Mouse (Mus musculus): ENCODE results near the gene Mapk1ip1l.

Gene Mapk1ip1l

GRCm38 (mm10) chr14:47297785-47298407 lies at the start of gene Mapk1ip1l:
TSS of gene Mapk1ip1l (plus strand) at chr14:47298266.
- peak; percentile 90 for DNase-seq (ENCODE audit: low read depth, low spot score)

GRCm38 (mm10) chr14:47249839-47250238 lies 48.2 kb upstream of the Mapk1ip1l start:
- DNase-seq (ENCODE audit: low read depth, low spot score): no peak

- DNase-seq (ENCODE audit: low read depth, low spot score): no peak
These were observed 33.2 kb upstream of the Mapk1ip1l start for GRCm38 (mm10) chr14:47264866-47265265.

DNA sequence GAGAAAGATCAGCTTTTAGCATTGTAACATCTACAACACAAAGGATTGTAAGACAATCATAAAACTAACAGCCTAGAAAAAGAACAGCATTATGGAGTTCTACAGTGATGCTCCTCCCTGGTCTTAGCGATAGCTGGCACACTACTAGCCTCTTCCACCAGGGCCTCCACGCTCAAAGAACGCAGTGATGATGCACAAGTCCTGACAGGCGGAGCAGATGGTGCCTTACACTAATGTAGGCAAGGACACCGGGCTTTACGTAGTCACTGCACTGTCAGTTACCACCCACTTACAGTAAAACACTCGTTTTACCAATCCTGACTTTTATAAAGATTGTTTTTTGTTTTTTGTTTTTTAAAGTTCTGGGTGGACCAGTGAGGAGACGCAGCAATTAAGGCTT lies 32.2 kb upstream of the Mapk1ip1l start:
- no peak for DNase-seq (ENCODE audit: low read depth, low spot score)

GRCm38 (mm10) chr14:47269056-47269455 lies 29.0 kb upstream of the Mapk1ip1l start:
- no peak for DNase-seq (ENCODE audit: low read depth, low spot score)

- no peak for DNase-seq (ENCODE audit: low read depth, low spot score)
These were observed 28.4 kb upstream of the Mapk1ip1l start for GRCm38 (mm10) chr14:47269706-47270105.

DNA sequence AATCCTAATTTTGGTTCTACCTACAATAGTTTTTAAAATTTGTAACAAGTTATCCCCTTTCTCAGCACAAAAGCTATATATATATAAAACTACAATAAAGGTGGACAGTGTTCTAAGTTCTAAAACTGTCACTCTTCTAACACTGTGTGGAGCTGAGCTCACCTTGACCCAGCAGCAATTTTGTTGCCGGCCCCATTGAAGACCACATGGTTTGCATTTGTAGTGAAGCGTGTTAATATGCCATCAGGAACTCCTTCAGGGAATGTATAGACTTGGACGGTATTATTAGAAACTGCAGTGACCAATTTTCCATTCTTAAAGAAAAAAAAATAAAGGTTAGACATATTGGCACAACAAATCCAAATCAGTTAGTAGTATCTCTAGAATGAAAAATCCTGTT lies 24.3 kb upstream of the Mapk1ip1l start:
- no peak for DNase-seq (ENCODE audit: low read depth, low spot score)

GRCm38 (mm10) chr14:47275417-47275816 lies 22.6 kb upstream of the Mapk1ip1l start:
- DNase-seq (ENCODE audit: low read depth, low spot score): peak; percentile 71

- peak; percentile 73 for DNase-seq (ENCODE audit: low read depth, low spot score)
These were observed 21.9 kb upstream of the Mapk1ip1l start for GRCm38 (mm10) chr14:47276036-47276603.

GRCm38 (mm10) chr14:47276637-47277393 lies 21.3 kb upstream of the Mapk1ip1l start, which contains the start of the genes Wdhd1 and Socs4:
TSS of gene Wdhd1 (minus strand) at chr14:47276857.
TSS of gene Socs4 (plus strand) at chr14:47276931.
- peak; percentile 96 for DNase-seq (ENCODE audit: low read depth, low spot score)

DNA sequence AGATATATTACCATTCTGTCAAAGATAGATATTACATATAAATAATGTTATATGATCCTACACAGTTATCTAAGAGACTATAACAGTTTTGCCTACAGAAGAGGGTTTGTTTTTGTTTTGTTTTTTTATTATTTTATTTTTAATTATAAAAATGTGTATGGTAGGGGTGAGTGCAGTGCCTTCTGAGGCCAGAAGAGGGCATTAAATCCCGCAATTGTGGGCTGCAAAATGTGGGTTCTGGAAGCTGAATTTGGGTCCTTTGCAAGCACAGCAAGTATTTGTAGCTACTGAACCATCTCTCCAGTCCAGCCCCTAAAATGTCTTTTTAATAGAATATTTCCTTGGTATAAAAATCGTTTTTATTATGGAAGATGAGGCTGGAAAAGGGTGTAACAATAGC lies 19.0 kb upstream of the Mapk1ip1l start:
- DNase-seq (ENCODE audit: low read depth, low spot score): no peak

DNA sequence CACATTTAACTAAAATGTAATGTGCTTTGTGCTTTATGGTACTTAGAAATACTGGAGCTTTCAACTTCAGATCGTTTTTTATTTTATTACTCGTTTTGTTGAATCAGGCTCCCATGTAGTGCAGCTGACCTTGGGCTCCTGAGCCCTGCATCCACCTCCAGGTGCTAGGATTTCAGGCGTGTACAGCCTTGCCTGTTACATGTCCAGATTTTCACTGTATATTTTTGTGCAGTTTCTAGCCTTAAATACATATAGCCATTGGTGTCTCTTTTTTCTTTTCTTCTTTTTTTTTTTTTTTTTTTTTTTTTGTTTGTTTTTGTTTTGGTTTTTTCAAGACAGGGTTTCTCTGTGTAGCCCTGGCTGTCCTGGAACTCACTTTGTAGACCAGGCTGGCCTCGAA lies 16.5 kb upstream of the Mapk1ip1l start:
- no peak for DNase-seq (ENCODE audit: low read depth, low spot score)

DNA sequence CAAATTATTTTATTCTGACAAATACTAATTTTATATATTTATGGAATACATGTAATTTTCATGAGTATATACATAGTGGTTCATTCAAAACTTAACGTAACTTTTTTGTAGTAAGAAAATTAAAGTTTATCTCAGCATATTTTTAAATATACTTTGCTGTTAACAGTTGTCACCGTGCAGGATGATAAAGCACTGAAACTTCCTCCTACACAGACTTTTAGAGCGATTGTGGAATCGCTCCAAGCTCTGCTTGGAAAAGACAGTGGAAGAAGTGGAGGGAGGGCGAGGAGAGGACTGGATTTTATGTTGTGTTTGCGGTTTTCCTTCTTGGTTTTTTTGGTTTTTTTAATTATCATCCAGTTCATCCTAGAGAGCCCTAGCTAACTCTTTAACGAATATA lies 14.5 kb upstream of the Mapk1ip1l start:
- no peak for DNase-seq (ENCODE audit: low read depth, low spot score)

DNA sequence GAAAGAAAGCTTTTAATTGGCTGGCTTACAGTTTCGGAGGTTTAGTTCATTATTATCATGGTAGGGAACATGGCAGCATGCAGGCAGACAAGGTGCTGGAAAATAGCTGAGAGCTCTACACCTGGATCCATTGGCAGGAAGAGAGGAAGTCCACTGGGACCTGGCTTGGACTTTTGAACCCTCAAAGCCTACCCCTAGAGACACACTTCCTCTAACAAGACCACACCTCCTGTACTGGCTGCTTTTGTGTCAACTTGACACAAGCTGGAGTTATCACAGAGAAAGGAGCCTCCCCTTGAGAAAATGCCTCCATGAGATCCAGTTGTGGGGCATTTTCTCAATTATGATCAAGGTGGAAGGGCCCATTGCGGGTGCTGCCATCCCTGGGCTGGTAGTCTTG lies 12.8 kb upstream of the Mapk1ip1l start:
- DNase-seq (ENCODE audit: low read depth, low spot score): peak; percentile 34

GRCm38 (mm10) chr14:47286215-47286614 lies 11.9 kb upstream of the Mapk1ip1l start:
- DNase-seq (ENCODE audit: low read depth, low spot score): no peak

DNA sequence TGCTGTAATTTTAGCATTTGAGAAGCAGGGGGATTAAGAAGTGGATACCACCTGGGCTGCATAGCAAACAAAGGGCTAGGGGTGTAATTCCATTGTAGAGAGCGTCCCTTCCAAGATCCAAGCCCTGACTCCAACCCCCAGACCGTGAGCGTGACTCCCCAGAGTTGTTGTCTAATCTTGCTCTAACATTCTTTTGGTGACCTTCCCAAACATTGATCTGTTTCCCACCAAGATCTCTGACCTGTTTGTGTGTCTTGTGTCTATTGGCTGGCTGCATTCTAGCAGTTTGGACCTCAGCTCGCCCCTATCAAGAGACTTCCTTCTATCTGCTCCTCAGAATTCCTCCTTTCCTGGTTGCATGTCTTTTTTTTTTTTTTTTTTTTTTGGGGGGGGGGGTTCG lies 11.0 kb upstream of the Mapk1ip1l start:
- no peak for DNase-seq (ENCODE audit: low read depth, low spot score)

GRCm38 (mm10) chr14:47291772-47292171 lies 6.3 kb upstream of the Mapk1ip1l start:
- no peak for DNase-seq (ENCODE audit: low read depth, low spot score)

- peak; percentile 75 for DNase-seq (ENCODE audit: low read depth, low spot score)
These were observed 3.9 kb upstream of the Mapk1ip1l start for GRCm38 (mm10) chr14:47294136-47294535.

DNA sequence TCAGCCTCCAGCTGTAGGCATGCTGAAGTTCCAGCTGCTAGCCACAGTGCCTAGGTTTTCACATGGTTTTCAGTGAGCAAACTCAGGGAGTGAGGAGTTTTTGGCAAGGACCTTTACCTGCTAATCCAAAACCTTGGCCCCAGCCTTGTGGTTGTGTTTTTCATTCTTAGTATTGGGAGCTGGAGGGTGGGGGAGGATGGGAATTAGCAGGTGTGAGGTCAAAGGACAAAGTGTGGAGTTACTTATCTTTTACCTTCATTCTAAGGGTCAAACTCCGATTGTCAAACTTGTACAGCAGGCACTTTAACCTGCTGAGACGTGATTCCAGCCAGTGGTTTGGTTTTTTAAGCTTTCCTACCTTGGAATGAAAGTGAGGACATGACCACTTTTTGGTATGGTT lies 1.8 kb upstream of the Mapk1ip1l start:
- no peak for DNase-seq (ENCODE audit: low read depth, low spot score)

DNA sequence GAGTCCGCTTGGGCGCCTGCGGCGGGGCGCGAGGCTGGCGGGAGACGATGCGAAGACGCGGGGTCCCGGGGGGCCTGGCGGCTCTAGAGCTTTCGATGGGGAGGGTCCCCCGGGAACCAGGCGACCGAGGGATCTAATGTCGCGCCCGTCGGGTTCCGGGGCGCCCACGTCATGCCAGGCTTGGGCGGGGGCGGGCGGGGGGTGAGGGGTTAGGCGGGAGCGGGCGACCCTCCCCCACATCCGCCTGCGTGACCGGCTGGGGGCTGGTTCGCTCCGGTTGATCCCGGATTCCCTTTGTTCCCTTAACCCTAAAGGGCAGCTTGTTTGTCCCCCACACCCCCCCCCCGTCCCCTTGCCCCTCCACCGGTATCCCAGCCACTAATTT lies 334 bp downstream of the Mapk1ip1l start:
- DNase-seq (ENCODE audit: low read depth, low spot score): no peak

DNA sequence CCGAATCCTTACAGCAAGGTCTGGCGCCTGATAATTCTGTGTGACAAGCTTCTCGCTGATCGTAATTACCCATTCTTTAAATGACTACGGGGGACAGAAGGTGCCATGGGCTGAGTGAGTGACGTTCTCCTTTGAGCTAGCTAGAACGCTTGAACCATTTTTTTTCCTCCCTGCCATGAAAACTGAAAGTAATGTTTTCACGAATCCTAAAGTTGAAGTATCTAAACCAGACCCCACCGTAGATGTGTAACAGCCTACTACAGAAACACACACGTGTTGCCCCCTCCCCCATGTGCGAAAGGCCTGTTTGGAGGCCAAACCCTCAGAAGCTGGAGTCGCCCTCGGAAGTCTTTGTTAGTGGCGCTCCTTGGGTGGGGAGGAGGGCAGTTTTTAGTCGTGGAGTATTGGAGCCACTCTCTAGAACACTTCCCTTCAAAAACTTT lies 774 bp downstream of the Mapk1ip1l start:
- DNase-seq (ENCODE audit: low read depth, low spot score): peak; percentile 57

- DNase-seq (ENCODE audit: low read depth, low spot score): no peak
These were observed 5.0 kb downstream of the Mapk1ip1l start for GRCm38 (mm10) chr14:47302885-47303680.
